Mouse (Mus musculus): ENCODE measurements around the gene Zfp513.

GRCm38 (mm10) chr5:31194486-31195485 lies 7.3 kb downstream of the Zfp513 start:
- TF ChIP-seq CTCF (IDR thresholded peaks at IDR 0.05): no peak
- TF ChIP-seq EP300 (IDR thresholded peaks at IDR 0.05): no peak
